Mouse (Mus musculus) CH12F3 (cell line): ENCODE results near the gene Ifit1bl1.
"Not testable (repeated sequence)": the region's sequence is repeated elsewhere in the genome, so short reads cannot be mapped to it uniquely, and the experiment has no call there.

Experiments used
- in situ Hi-C: fragments of 300-500 bp; cut with MboI; formaldehyde crosslinking; loops from 2 replicates; pipeline ENCODE4 v1.14.3; 2020; ENCODE audit warnings: low sequenced_read_pairs

Ifit1bl1 gene

GRCm38 (mm10) chr19:34593456-34593855, 8.3 kb downstream of the Ifit1bl1 start:
- in situ Hi-C loops, result no loop called here

DNA sequence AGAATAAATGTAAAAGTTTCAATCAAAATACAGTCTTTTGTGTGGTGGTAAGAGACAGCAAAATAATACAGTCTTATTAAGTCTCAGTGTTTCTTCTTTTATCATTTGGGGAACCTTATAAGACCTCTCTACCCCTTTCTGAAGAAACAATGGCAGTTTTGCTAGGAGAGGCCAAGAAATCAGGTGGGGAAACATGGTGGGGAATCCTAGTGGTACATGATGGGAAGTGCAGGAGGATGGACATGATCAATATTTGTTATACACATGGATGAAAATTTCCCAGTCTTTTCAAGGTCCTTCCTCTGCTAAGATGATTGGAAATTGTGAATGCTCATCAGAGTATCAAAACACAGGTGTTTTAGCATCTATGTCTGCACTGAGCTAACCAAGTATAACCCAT, 12.8 kb downstream of the Ifit1bl1 start:
- in situ Hi-C loops, result no loop called here

DNA sequence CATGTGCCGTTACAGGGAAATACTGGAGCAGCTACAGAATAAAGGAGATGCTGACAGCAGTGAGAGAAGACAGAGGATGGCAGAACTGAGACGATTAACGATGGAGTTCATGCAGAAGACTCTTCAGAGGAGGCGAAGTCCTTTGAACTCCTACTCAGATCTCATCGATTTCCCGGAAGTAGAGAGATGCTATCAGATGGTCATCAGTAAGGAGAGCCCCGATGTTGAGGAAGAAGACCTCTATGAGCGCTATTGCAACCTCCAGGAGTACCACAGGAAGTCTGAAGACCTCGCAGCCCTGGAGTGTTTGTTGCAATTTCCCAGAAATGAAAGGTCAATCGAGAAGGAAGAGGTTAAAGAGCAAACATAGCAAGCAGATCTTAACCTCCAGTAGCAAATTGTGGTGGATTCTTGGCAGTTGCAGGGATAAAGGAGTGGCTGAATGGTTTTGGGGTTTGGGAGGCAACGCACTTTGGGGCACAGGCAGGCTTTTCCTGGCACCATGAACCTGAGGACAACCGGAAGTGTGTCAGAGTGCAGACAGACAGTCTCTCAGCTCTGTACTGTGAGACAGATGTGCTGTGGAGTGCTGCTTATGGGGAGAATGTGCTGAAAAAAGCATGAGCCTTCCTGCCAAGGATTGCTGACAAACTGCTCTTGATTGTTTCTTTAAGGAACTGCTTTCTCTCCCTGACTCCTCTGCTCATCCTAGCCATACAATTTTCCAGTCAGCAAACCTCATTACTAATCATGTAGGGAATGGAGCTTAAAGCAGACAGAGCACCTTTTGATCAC, 13.7 kb downstream of the Ifit1bl1 start:
- in situ Hi-C loops, result not testable (repeated sequence)

DNA sequence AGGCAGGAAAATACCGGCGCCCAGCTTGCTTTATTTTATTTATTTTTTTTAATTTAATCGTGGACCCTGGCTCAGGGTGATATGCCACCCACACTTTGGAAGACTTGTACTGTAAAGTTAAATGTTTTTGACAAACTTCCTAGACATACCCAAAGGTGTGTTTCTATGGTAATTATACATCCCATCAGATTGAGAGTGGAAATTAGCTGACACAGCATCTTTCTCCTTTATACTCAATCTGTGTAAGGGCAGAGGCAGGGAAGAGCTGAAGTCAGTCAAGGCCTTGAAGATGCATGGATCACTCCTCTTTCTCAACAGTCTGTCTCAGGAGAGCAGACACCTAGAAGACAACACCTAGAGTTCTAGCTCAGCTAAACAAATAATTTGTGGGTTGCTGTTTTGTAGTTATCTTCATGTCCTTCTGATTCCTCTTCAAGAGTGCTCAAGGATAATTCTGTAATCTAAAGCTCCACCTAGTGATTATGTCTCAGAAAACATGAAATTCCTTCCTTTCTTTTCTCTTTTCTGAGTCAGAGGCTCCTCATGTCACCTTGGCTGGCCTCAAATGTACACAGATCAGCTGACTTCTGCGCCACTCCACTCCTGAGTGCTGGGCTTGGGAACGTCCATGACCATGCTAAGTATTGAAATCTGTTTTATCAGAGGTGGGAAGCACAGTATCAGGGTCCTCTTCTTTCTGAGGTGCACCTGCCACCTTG, 15.9 kb downstream of the Ifit1bl1 start:
- in situ Hi-C loops, result not testable (repeated sequence)

- in situ Hi-C loops, result not testable (repeated sequence)
Observed at GRCm38 (mm10) chr19:34583126-34583766, 18.5 kb downstream of the Ifit1bl1 start, which contains the start of gene Ifit3. Ifit3 (plus strand) TSS chr19:34583531.

- in situ Hi-C loops, result not testable (repeated sequence)
Observed at GRCm38 (mm10) chr19:34582696-34583095, 19.1 kb downstream of the Ifit1bl1 start.

DNA sequence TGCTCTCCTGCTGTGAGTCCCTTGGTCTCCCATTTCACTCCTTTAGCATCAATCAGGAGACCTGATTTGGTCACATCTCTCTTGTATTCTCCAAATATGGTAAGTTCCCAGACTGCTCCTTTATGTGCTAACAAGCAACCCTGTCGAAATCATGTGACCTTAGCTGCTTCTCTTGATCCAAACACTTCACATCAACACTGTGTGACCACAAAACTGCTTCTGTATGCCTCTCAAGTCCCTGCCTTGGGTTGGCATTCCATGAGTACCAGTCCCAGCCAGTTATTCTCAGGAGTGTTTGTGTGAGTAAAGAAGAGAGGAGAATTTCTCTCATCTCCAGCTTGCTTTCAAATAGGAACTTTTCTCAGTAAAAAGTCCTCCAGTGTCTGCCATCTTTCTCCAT, 24.6 kb downstream of the Ifit1bl1 start:
- in situ Hi-C loops, result no loop called here

GRCm38 (mm10) chr19:34573650-34574049, 28.1 kb downstream of the Ifit1bl1 start:
- in situ Hi-C loops, result no loop called here

DNA sequence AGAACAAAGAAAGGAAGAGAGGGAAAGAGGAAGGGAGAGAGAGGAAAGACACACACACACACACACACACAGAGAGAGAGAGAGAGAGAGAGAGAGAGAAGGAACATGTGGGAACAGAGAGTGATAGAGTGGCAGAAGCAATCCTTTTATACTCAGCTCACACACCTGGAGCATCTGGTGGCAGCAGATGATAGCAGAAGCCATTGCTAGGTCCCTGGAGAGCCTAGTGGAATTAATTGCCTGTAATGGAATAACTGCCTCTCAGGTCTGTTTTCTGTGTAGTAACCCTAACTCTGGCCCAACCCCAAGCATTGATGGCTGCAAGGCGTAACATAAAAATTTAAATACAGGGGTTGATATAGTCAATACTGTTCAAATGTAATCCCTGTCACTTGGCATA, 30.7 kb downstream of the Ifit1bl1 start:
- in situ Hi-C loops, result no loop called here

DNA sequence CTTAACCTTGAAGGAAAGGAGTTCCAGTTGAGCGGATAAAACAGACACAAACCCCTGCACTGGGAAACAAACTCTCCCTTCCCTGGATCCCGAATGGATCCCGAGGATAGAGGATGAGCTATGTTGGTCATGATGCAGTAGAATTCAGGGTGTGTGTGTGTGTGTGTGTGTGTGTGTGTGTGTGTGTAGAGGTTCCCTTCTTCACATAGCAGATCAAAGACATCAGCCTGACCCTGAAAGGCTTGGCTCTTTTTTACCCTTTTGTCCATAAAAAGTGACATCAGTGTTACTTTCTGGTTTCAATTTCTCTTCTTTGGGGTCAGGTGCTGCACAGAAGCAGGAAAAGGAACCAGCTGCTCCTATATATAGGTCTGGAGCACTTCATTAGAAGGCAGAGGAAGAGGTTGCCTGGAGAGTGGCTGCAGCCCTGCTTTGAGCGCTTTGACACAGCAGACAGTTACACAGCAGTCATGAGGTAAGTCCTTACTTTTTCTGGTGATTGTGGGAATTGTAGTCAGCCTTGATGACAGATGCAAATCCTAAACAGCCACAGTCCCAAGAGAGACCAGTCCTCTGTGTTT, 31.8 kb downstream of the Ifit1bl1 start:
- in situ Hi-C loops, result no loop called here

DNA sequence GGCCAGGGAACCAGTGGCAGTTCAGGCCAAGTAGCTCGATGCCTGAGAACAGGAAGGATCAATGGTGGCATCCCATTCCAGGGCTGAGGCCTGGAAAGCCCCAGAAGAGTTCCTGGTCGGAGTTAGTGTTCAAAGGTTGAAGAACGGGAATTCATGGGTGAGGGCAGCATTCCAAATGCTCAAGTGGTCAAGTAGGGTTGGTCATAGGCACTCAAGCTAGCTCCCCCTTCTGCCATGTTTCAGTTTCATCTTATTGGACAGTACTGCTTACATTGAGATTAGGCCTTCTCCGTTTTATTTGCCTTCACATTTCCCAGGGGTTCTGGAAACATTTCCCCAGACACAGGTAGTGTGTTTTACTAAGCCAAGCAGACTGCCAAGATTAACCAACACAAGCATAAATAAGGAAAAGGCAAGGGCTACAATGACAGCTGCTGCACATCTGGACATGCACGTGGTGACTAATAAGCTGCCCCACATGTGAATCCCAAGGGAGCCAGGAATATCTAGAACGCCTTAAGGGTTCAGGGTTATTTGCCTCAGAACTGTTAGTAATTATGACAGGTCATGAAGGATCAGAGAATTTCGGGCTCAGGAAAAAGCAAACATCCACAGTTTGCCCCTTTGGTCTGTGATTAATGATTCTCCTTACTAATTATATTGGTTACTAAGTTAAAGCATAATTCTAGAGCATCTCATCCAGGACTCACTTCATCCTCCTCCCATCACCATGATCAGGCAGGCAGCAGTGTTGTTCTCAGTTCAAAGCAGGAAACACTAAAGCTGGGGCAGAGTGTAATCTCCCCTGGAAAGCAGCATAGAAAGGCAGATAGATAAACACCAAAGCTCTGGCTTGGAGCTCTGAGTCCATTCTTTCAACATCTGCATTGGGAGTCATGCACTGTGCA, 32.5 kb downstream of the Ifit1bl1 start:
- in situ Hi-C loops, result no loop called here

DNA sequence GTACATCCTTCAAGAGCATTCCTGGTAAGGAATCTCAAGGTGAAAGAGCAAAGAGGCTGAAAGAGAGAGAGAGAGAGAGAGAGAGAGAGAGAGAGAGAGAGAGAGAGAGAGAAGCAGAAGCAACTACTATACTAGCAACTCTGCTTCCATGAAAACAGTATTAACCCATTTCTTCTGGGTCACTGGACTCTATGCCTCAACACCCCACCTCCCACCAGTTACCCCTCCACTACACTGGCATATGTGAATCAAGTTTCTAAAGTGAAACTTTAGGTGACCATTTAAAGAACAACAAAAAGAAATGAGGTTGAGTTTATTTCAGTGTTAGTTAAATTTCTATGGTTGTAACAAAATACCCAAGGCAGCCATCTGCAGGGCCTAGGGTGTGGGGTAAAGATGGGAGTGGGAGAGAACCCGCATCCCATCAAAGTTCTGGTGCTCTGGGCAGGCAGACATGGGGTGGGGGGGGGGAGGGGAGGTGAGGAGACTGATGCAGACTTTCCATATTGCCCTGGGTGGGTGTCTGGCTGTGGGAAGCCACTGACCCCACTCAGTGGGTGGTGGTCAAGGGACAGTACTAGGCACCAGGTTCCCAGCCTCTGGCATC, 35.5 kb downstream of the Ifit1bl1 start:
- in situ Hi-C loops, result no loop called here

DNA sequence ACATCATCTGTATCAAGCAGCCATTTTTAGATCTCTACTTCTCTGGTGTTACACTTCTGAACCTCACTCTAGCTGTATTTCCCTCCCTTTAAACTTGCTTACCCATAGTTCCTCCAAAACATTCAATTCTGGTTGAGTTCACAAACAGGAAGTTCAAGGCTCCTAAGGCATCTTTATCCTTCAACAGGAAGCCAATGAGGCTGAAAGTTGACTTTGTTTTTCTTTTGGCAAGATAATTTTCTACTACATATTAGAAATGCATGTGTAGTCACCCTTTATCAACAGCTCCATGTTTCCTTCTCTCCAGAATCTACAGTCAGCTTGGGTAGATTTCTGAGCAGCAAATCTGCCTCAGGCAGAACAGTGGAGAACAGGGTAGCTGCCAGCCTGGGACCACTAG, 39.2 kb downstream of the Ifit1bl1 start:
- in situ Hi-C loops, result no loop called here

DNA sequence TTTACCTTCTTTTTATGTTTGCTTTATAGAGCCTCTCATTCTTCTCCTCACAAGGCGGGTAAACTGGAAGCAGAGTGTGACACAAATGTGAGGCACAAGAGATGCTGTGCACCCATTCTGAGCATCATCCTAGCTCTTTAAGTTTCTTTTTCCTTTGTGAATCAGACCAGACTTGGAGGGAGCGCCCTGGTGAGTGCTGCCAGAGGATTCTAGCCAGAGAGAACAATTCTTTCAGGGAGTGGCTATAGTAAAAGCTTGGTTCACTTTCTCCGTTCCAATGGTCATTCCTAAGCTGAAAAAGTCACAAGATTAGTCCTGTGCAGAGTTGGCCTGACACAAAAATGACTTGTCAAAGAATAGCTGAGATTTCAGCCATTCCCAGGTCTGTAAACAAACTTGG, 45.1 kb downstream of the Ifit1bl1 start:
- in situ Hi-C loops, result no loop called here

- in situ Hi-C loops, result no loop called here
Observed at GRCm38 (mm10) chr19:34554061-34554460, 47.7 kb downstream of the Ifit1bl1 start.

GRCm38 (mm10) chr19:34553522-34553921, 48.2 kb downstream of the Ifit1bl1 start:
- in situ Hi-C loops, result no loop called here

DNA sequence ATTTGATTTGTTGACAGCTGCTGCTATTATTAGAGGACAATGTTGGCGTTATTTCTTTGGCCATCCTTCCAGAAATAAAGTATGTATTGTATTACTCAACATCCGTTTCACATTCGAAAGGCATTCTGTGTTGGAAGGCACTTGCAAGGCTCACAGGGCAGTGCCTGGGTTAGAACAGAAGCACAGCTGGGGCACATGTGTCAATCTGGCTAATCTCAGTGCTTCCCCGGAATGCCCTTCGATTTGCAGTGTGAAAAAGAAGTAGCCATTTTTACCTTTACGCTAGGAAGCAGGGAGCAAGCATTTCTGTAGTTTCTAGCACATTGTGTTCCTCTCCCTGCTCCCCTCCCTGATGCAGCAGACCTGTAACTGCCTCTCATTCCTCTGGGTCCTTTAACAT, 48.7 kb downstream of the Ifit1bl1 start:
- in situ Hi-C loops, result no loop called here

DNA sequence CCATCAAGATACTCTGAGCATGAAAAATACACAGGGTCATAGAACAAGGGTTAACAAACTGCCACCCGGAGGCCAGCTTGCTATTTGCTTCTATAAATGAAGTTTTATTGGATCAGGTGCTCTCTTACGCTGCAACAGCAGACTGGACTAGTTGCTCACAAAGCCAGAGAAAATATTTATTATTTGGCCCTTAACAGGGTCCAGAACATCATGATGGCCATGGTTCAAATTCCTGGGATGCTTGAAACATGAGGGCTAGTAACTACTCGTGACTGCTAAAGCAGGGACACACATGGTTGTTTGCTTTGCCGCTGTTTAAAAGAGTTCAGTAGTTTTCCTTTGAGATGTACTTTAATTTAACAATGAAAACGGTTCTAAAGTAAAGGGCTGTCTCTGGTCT, 49.8 kb downstream of the Ifit1bl1 start:
- in situ Hi-C loops, result no loop called here

DNA sequence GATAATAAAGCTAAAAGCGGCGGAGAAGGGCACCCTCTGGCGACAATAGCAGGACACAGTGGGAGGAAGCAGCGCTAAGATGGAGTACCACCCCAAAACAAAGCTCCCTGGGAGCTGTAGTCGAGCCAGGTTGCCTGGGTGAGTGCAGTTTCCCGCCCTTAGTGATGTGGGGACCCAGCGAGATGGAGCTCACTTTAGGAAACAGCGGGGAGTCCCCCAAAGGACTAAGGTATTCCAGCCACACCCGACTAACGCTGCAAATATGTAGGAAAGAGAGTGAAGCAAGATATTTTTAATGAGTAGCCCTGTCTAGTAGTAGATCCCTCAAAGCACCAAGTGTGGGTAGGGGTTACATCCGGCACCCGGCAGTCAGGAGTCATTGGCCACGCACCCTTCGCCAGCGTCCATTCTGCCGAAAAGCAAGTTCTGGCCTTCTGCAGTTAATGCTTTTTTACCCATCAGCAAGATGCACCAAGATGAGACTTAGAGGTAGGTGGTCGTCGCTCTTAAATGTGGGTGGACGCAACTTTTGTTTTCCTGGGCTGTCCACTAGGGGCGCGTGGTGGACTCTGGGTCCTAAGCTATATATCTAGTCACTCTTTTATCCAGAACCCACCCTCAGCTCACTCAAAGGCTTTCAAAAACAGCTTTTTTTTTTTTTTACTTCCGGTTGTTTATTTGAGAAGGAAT, 51.1 kb downstream of the Ifit1bl1 start, which contains the start of gene Ifit2:
TSS of gene Ifit2 (plus strand) at position 161 of the 690 bp plus-strand sequence.
- in situ Hi-C loops, result no loop called here
